Mouse (Mus musculus) neural tube, embryonic 10.5 days (tissue): ENCODE results near the gene Siah1b.

Source experiments
- DNase-seq: peaks from one replicate; pipeline ENCODE4 v3.0.0-alpha.2; 2017; ENCODE audit warnings: low spot score; ENCODE audit errors: extremely low spot score

Gene Siah1b

DNA sequence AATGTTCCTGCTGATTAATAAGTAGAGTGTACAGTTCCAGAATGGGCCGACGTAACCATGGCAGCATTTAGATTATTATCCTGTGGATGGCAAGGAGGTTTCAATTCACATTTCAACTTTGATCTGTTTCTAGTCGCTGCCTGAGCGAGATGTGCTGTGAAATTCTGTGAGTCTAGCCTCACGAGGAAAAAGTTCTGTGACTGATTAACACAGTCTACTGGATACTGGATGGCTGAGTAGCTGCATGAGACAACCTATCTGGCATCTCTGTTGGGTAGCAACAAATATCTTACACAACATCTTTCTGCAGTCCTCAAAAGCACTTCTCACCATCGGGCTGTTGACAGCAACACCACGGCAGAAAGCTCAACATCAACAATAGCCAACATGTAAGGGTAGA lies 43.8 kb downstream of the Siah1b start:
- no peak for DNase-seq

DNA sequence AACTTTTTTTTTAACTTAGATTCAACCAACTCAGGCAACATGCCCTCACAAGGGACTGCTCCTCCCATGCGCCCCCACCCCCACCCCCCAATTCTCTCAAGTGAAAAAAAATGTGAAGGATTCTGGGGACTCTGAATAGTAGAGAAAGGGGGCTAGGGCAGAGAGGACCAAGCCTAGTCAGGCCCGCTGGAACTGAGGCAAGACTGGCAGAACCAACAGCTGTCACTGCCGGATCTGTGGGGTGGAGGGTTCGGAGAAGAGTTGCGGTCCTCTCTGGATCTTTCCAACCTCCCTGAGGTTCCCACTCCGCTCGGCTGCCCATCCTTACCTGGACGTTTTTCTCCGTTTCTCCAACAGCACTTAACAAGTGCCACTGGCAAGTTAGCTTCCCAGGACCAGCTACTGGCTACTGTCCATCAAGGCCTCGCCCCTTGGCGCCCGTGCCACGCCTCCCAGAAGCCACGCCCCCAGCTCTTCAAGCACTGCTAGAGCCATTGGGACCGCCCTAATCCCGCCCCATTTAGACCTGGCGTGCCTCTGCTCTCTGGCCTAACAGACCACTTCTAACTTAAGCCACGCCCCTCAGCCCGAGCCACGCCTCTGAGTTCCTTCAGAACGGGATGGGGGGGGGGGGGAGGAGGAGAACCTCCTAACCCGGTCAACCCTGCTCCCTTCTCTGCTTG lies 48.5 kb downstream of the Siah1b start, which contains the start of gene Car5b:
Gene Car5b (minus strand): TSS at position 391 of the 683 bp plus-strand sequence.
- DNase-seq = peak; percentile 71
